Mouse (Mus musculus) thymus, postnatal 14 days (tissue): Measurements from ENCODE around the gene Psen1.

Source experiments
- DNase-seq: peaks from one replicate; pipeline ENCODE4 v3.0.0; 2021

Gene Psen1

GRCm38 (mm10) chr12:83687934-83688315 lies at the start of gene Psen1:
TSS of gene Psen1 (plus strand) at chr12:83688152.
- DNase-seq: peak; percentile 95

GRCm38 (mm10) chr12:83641233-83641632 lies 46.7 kb upstream of the Psen1 start:
- DNase-seq: no peak

- DNase-seq: no peak
Measured at GRCm38 (mm10) chr12:83643116-83643515, 44.8 kb upstream of the Psen1 start.

- DNase-seq: no peak
Measured at GRCm38 (mm10) chr12:83650346-83650745, 37.6 kb upstream of the Psen1 start.

GRCm38 (mm10) chr12:83651414-83651813 lies 36.5 kb upstream of the Psen1 start:
- no peak for DNase-seq

- DNase-seq: no peak
Measured at GRCm38 (mm10) chr12:83685466-83685865, 2.5 kb upstream of the Psen1 start.

GRCm38 (mm10) chr12:83686575-83687350 lies 1.2 kb upstream of the Psen1 start:
- no peak for DNase-seq

GRCm38 (mm10) chr12:83688316-83689086 lies 549 bp downstream of the Psen1 start:
- DNase-seq: no peak

GRCm38 (mm10) chr12:83689087-83689432 lies 1.1 kb downstream of the Psen1 start:
- DNase-seq: peak; percentile 30

GRCm38 (mm10) chr12:83694011-83694410 lies 6.1 kb downstream of the Psen1 start:
- DNase-seq: no peak

- DNase-seq: no peak
Measured at GRCm38 (mm10) chr12:83694669-83695068, 6.7 kb downstream of the Psen1 start.

- DNase-seq: no peak
Measured at GRCm38 (mm10) chr12:83698637-83699036, 10.7 kb downstream of the Psen1 start.

- no peak for DNase-seq
Measured at GRCm38 (mm10) chr12:83701608-83702007, 13.7 kb downstream of the Psen1 start.

- DNase-seq: no peak
Measured at GRCm38 (mm10) chr12:83702796-83703195, 14.8 kb downstream of the Psen1 start.

- no peak for DNase-seq
Measured at GRCm38 (mm10) chr12:83706951-83707350, 19.0 kb downstream of the Psen1 start.

GRCm38 (mm10) chr12:83708160-83709092 lies 20.5 kb downstream of the Psen1 start:
- no peak for DNase-seq

GRCm38 (mm10) chr12:83709934-83710333 lies 22.0 kb downstream of the Psen1 start:
- DNase-seq: no peak

- DNase-seq: peak; percentile 48
Measured at GRCm38 (mm10) chr12:83713749-83714148, 25.8 kb downstream of the Psen1 start.

- no peak for DNase-seq
Measured at GRCm38 (mm10) chr12:83716416-83717184, 28.6 kb downstream of the Psen1 start.

- no peak for DNase-seq
Measured at GRCm38 (mm10) chr12:83719431-83719830, 31.5 kb downstream of the Psen1 start.

- no peak for DNase-seq
Measured at GRCm38 (mm10) chr12:83721281-83721680, 33.3 kb downstream of the Psen1 start.

GRCm38 (mm10) chr12:83723037-83723436 lies 35.1 kb downstream of the Psen1 start:
- DNase-seq: no peak
